Mouse (Mus musculus): ENCODE measurements around the gene Synpo2.

- TF ChIP-seq POLR2A (IDR thresholded peaks at IDR 0.05; ENCODE audit: borderline replicate concordance, low read depth, low read length) (no peak), CTCF (IDR thresholded peaks at IDR 0.05; ENCODE audit: low read depth, low read length) (no peak)
Observed at GRCm38 (mm10) chr3:123176366-123177334, 59.3 kb downstream of the Synpo2 start.

Measured in bone marrow macrophage, adult 2 months (primary cell).